Mouse (Mus musculus): Measurements from ENCODE around the gene Cnppd1.

DNA sequence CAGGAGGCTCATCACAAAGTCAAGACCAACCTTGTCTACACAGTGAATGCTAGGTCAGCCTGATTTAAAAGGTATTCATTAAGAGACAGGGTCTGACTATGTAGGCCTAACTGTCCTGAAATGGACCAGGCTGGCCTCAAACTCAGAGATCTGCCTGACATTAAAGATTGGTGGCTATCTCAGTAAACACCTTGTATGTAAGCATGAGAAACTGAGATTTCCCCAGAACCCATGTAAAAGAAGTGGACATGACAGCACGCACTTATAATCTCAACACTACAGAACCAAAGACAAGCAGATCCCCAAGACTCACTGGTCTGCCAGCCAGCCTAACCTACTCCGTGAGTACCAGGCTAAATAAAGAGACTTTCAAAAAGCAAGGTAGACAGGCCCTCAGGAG lies 4.1 kb downstream of the Cnppd1 start:
- no peak for TF ChIP-seq CTCF (IDR thresholded peaks at IDR 0.05)
- no peak for TF ChIP-seq EP300 (IDR thresholded peaks at IDR 0.05)

Measured in lung, postnatal 0 days (tissue).